Mouse (Mus musculus) cerebellum, adult 2 months (tissue): ENCODE data around the gene Hnf4a. TPM values are rescaled to one million over a fixed set of nuclear protein-coding genes. Genes with fewer than 3 reads are reported as not detected.

Source experiments
- DNase-seq, 2 experiments: peaks; one replicate each; pipeline ENCODE4 v3.0.0; 2021
- H3K27ac ChIP-seq: fragments of 200-500 bp; 2 replicates; pipeline ENCODE4 v1.5.1; 2012; ENCODE audit warnings: low read length, control low read depth, inconsistent platforms; ENCODE audit not compliant: insufficient read depth
- H3K27me3 ChIP-seq: fragments of 200-500 bp; 2 replicates; pipeline ENCODE4 v1.6.1; 2012; ENCODE audit warnings: inconsistent platforms, mild to moderate bottlenecking, low read length, moderate library complexity; ENCODE audit not compliant: control insufficient read depth, insufficient read depth
- H3K4me1 ChIP-seq: fragments of 200-500 bp; 2 replicates; pipeline ENCODE4 v1.6.1; 2011; ENCODE audit warnings: low read length; ENCODE audit not compliant: control insufficient read depth, insufficient read depth
- H3K4me3 ChIP-seq: fragments of 200-500 bp; replicated peaks from 2 replicates; pipeline ENCODE3; 2011; ENCODE audit warnings: mild to moderate bottlenecking, low read depth, low read length, control low read depth; ENCODE audit not compliant: insufficient read depth
- CTCF ChIP-seq: fragments of 200-500 bp; IDR thresholded peaks from 2 replicates; pipeline ENCODE4 v1.5.1; 2011; ENCODE audit warnings: low read depth, mild to moderate bottlenecking, control low read depth, low read length, moderate library complexity, borderline replicate concordance; ENCODE audit not compliant: insufficient read depth
- POLR2A ChIP-seq: fragments of 200-500 bp; IDR thresholded peaks from 2 replicates; pipeline ENCODE4 v1.6.1; 2011; ENCODE audit warnings: low read length, control low read depth, borderline replicate concordance; ENCODE audit not compliant: insufficient read depth
- WGBS: fragments of 180-500 bp; shearing (Covaris S2); methylation state at CpG from one replicate; pipeline ENCODE4 v1.1.7; 2018; 5-methylcytosine and 5-hydroxymethylcytosine counted together
- polyA plus RNA-seq: library from polyadenylated mRNA; depleted of rRNA; stranded (reverse); fragments of >200 nt; gene quantifications from 2 replicates; pipeline ENCODE4 v1.2.3, GENCODE M21; 2012

Gene Hnf4a
- polyA plus RNA-seq, 1 experiment, result 0.03 TPM

DNA sequence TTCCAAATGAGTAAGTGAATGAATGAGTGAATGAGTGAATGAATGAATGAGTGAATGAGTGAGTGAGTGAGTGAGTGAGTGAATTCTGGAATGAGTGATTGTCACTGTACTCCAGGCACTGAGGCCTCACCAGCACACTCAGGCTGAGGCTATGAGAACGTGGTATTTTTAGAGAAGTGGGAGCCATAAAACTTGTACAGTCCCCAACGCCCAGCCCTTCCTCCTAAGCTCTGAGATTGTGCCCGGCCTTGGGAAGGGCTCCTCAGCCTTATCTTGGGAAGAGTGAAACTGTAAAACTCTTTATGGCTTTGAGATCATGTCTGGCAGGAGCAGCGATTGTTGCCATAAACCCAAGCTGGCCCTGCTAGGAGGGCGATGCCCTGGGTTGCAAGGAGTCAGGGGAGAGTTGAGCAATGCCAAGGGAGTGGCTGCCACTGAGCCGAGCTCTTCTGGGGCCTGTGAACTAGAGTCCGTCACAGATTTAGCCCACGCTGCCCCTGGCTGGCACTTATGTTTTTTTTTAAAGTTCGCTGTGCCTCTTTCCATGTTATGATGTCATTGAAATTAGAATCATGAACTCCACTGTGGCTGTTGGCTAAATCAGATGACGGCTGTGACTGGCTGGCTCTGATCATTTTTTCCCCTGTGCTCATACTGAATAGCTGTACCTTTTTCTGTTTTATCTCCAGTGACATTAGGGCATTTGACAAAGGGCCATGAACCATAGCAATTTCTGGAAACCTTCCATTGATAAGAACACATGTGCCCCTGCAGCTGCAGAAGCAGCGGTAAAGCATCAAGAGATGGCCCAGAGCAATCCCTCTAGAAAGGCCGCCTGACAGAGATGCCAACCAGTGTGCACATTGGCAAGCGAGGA is 73.7 kb downstream of the Hnf4a start:
- no peak overlapping the region for H3K4me3 ChIP-seq
- no peak overlapping the region for H3K27ac ChIP-seq
- peaks cover 5% of the 10 kb centered on the region; the same call in 1 of the 2 replicates for H3K4me1 ChIP-seq
- DNase-seq, result no peak
- no peak for TF ChIP-seq CTCF
- TF ChIP-seq POLR2A, result no peak
- H3K27me3 ChIP-seq, result no peaks in the 10 kb centered on the region
- WGBS, result 72% methylated on average over 13 of the region's 13 CpGs

DNA sequence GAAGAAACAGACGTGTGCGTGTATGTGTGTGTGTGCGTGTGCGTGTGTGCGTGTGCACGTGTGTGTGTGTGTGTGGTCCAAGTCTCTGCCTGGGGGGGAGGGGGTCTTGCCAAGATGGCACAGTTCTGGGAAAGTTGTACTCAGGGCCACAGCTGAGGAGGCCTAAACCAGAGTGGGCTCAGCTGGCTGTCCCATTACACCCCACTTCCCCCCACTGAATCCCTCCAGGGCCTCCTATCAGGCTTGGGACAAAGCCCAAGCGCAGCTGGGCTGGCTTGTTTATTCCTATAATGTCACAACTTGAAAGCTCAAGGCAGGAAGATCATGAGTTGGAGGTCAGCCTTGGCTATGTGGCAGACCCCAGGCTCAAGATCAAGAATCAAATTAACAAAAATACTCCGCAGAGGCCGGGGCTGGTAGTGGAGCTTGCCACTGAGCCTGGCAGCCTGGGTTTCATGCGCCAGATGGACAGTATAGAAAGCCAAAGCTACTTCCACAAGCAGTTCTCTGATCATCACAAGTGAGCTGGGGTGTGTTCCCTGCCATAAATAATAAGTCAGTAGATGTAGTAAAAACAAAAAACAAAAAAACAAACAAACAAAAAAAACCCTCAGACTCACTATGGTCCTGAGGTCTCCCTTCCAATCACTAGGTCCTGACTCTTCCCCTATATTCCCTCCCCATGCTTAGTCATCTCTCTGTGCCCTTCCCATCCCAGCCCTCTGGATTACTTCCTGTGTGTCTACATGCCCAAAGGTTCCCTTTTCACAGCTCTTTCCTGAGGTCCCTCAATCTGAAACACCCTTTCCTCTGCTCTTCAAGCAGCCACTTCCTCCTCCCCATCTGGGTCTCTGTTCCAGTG is 76.8 kb downstream of the Hnf4a start:
- peak; percentile 23 to 44 for DNase-seq
- Histone ChIP-seq H3K27ac (no peak overlapping the region), H3K27me3 (no peaks in the 10 kb centered on the region), H3K4me3 (no peak overlapping the region), H3K4me1 (peaks cover 5% of the 10 kb centered on the region; the same call in 1 of the 2 replicates)
- no peak for TF ChIP-seq CTCF
- no peak for TF ChIP-seq POLR2A
- WGBS, result 59% methylated on average over 10 of the region's 10 CpGs

DNA sequence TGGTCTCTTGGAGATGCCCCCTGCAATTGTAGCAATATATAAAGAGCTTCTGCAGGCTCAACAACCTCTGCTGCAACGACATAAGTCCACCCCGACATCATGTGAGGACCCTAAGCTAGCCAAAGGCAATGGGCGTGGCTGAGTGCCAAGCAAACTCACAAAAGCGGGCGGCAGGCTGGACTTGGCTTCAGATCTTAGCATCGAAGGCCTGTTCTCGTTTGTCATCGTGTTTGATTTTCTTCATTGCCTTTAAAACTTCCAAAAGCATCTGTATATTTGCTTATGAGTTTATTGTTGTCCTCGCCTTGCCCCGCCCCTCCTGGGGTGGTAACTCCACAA is 77.4 kb downstream of the Hnf4a start:
- H3K4me1 ChIP-seq, result peaks cover 5% of the 10 kb centered on the region; the same call in 1 of the 2 replicates
- no peak overlapping the region for H3K27ac ChIP-seq
- no peak for DNase-seq
- H3K4me3 ChIP-seq, result no peak overlapping the region
- no peak for TF ChIP-seq CTCF
- TF ChIP-seq POLR2A, result no peak
- H3K27me3 ChIP-seq, result no peaks in the 10 kb centered on the region
- WGBS, result 32% methylated on average over 10 of the region's 10 CpGs

DNA sequence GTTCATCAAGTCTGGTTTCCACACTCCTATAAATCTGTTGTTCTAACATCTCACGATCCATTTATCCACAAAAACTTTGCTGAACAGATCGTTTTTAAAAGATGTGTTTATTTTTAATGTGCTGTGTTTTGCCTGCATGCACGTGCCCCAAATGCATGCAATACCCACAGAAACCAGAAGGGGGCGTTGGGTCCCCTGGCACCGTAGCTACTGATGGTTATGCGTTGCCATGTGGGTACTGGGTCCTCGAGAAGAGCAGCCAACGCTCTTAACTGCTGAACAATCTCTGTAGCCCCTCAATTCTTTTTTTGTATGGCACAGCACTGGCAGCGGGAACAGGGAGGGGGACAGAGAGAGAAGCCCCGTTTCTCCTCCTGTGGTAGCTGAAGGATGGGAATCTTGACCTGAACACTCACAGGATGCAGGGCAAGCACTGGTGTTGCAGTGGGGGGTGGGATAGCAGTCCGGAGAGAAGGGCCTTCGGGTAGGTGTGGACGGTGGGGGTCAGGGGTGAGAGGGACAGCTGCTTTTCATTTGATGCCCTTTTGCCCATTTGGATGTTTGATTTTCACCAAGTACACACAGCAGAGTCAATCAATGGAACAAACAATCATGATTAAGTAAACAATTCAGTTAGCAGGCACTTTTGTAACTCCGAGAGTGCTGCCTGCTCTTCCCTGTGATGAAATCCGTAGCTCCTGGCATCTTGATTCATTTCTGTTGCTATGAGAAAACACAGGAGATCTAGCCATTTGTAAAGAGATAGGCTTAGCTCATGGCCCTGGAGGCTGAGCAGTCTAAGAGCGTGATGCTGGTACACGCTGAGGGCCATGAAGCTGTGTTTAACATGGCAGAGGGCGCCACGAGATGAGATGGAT is 80.0 kb downstream of the Hnf4a start:
- Histone ChIP-seq H3K4me3 (no peak overlapping the region), H3K27ac (no peak overlapping the region), H3K4me1 (peaks cover 5% of the 10 kb centered on the region; the same call in 1 of the 2 replicates), H3K27me3 (no peaks in the 10 kb centered on the region)
- peak; percentile 53; the same call in 1 of the 2 replicates for TF ChIP-seq CTCF
- no peak for TF ChIP-seq POLR2A
- WGBS, result 61% methylated on average over 19 of the region's 19 CpGs
- no peak for DNase-seq

DNA sequence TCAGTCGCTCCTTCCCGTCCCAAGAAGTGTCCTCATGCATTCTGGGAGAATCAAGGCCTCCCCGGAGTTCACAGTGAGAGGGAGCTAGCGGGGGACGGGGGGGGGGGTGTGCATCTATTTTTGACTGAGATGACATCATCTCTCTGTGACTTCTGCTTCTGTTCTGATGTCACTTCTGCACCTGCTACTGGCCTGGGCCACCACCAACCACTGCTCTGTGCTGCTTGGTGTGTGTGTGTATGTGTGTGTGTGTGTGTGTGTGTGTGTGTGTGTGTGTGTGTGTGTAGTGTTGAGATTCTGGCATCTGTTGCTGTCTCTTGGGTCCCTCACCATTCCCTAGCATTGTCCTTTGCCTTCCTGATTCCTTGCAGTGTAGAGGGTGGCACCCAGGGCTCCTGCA is 80.9 kb downstream of the Hnf4a start:
- H3K4me3 ChIP-seq, result no peak overlapping the region
- H3K27ac ChIP-seq, result no peak overlapping the region
- 63% methylated on average over 5 of the region's 5 CpGs for WGBS
- no peaks in the 10 kb centered on the region for H3K27me3 ChIP-seq
- H3K4me1 ChIP-seq, result peaks cover 5% of the 10 kb centered on the region; the same call in 1 of the 2 replicates
- no peak for TF ChIP-seq POLR2A
- no peak for TF ChIP-seq CTCF
- no peak for DNase-seq

DNA sequence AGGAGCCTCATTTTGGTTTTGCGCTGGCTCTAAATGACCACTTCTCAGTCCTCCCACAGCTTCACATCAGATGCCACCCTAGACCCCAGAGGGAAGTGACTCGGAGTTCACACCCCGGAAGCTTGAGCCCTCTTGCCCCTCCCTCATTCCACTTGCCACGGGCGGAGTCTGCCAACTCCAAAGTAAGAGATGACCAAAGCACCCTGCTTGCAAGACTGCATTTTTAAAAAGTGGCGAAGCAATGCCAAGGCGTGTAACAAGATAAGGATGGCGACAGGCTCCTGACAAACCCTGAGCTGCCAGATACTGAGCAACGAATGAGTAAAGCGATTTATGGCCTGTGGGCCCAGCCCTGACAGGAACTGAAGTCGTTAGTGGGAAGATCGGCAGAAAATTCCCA is 83.6 kb downstream of the Hnf4a start:
- TF ChIP-seq CTCF (no peak), POLR2A (no peak)
- no peak overlapping the region for H3K4me3 ChIP-seq
- no peaks in the 10 kb centered on the region for H3K27me3 ChIP-seq
- H3K27ac ChIP-seq, result no peak overlapping the region
- no peak for DNase-seq
- WGBS, result 75% methylated on average over 12 of the region's 12 CpGs
- no peaks in the 10 kb centered on the region for H3K4me1 ChIP-seq

DNA sequence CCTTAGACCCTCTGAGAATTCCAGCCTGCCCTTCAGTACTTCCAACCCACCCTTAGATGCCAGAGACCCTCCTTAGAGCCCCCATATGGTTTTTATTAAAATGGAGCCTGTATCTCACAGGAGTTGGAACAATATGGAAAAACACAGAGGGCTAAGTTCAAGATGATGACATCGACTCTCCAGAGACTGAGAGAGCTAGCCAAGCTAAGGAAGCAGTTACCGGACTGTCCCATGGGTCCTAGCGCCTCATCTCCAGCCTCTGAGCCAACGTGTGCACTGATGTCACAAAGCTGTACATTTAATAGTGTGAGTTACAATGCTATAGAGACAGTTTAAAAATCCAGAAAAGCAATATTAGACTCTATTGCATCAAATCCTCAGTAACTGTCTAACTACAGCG is 84.4 kb downstream of the Hnf4a start:
- Histone ChIP-seq H3K4me1 (no peaks in the 10 kb centered on the region), H3K27ac (no peak overlapping the region), H3K4me3 (no peak overlapping the region), H3K27me3 (no peaks in the 10 kb centered on the region)
- TF ChIP-seq CTCF (no peak), POLR2A (no peak)
- DNase-seq, result no peak
- 71% methylated on average over 5 of the region's 5 CpGs for whole genome bisulfite sequencing
